Mouse (Mus musculus) liver, adult 2 months (tissue): Measurements from ENCODE around the gene Rnf223. TPM values are rescaled to one million over a fixed set of nuclear protein-coding genes. Genes with fewer than 3 reads are reported as not detected.
A peak's percentile ranks its signal among the peaks of the same experiment; 100 is the strongest.
"Not testable (repeated sequence)": the region's sequence is repeated elsewhere in the genome, so short reads cannot be mapped to it uniquely, and the experiment has no call there.

Experiments used
- DNase-seq: peaks from one replicate; pipeline ENCODE4 v3.0.0-alpha.2; 2011; ENCODE audit warnings: low read depth, low spot score; ENCODE audit errors: extremely low read depth
- H3K27ac ChIP-seq: fragments of 200-500 bp; replicated peaks from 2 replicates; pipeline ENCODE4 v1.5.1; 2012; ENCODE audit warnings: low read depth, mild to moderate bottlenecking, control low read depth, inconsistent platforms, low read length; ENCODE audit not compliant: insufficient read depth
- H3K27me3 ChIP-seq: fragments of 200-500 bp; 2 replicates; pipeline ENCODE4 v1.6.1; 2012; ENCODE audit warnings: mild to moderate bottlenecking, moderate library complexity, low read length, inconsistent platforms; ENCODE audit not compliant: control insufficient read depth, insufficient read depth
- H3K36me3 ChIP-seq: fragments of 200-500 bp; 2 replicates; pipeline ENCODE4 v1.6.1; 2012; ENCODE audit warnings: low read length, inconsistent platforms; ENCODE audit not compliant: control insufficient read depth, insufficient read depth
- H3K4me1 ChIP-seq: fragments of 200-500 bp; 2 replicates; pipeline ENCODE4 v1.6.1; 2011; ENCODE audit warnings: low read length; ENCODE audit not compliant: control insufficient read depth, insufficient read depth
- H3K4me3 ChIP-seq: fragments of 200-500 bp; 2 replicates; pipeline ENCODE4 v1.5.1; 2011; ENCODE audit warnings: low read depth, mild to moderate bottlenecking, control low read depth, low read length, moderate library complexity; ENCODE audit not compliant: insufficient read depth
- H3K79me2 ChIP-seq: fragments of 200-500 bp; 2 replicates; pipeline ENCODE4 v1.6.1; 2012; ENCODE audit warnings: inconsistent platforms, mild to moderate bottlenecking, low read length, moderate library complexity; ENCODE audit not compliant: control insufficient read depth, insufficient read depth
- H3K9ac ChIP-seq: fragments of 200-500 bp; 2 replicates; pipeline ENCODE4 v1.6.1; 2012; ENCODE audit warnings: low read depth, mild to moderate bottlenecking, control low read depth, inconsistent platforms, low read length
- CTCF ChIP-seq: fragments of 200-500 bp; IDR thresholded peaks from 2 replicates; pipeline ENCODE4 v1.5.1; 2011; ENCODE audit warnings: low read depth, low read length, control low read depth
- POLR2A ChIP-seq: fragments of 200-500 bp; IDR thresholded peaks from 2 replicates; pipeline ENCODE4 v1.6.1; 2011; ENCODE audit warnings: low read length, control low read depth; ENCODE audit not compliant: insufficient read depth; ENCODE audit errors: extremely low read depth
- WGBS: fragments of 180-500 bp; shearing (Covaris S2); methylation state at CpG from one replicate; pipeline ENCODE4 v1.1.7; 2018; 5-methylcytosine and 5-hydroxymethylcytosine counted together
- polyA plus RNA-seq: library from polyadenylated mRNA; depleted of rRNA; stranded (reverse); fragments of >200 nt; gene quantifications from 2 replicates; pipeline ENCODE4 v1.2.3, GENCODE M21; 2012
- total RNA-seq: library from RNA; depleted of rRNA; stranded (reverse); fragments of >200 nt; gene quantifications from 2 replicates; pipeline ENCODE4 v1.2.3, GENCODE M21; 2014

Gene Rnf223
- total and polyA plus RNA-seq, 2 experiments = 0.17 TPM; not detected in 1

DNA sequence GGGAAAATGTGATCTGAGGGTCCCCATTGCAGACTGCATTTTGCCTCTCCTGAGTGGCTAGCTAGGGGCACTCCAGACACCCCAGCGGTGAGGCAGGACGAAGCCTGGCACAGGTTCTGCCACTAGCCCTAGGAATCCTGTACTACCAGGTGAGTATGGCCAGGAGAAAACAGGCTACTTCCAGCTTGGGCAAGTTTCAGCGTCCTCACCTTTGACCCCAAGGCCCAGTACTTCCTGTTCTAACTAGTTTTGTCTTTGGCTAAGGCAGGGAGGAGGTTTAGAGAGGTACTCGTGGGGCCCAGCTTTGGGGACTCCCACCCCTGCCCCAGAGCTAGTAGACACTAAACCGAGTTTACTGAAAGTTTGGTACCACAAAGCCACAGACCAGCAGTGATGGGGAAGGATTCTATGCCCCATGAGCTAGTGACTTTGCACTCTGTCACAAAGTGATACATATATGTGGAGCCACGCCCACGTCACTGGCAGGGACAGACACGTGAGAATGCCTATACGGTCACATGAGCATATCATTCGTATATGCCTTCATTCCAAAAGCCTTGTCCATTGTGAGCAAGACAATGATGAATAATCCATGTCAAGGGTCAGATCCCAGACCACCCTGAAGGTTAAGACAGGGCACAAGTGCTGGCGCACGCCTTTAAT is 3.8 kb downstream of the Rnf223 start:
- TF ChIP-seq POLR2A (no peak), CTCF (no peak)
- no peaks in the 10 kb centered on the region for H3K27me3 ChIP-seq
- H3K4me1 ChIP-seq = no peaks in the 10 kb centered on the region
- WGBS = 78% methylated on average over 12 of the region's 12 CpGs
- H3K27ac ChIP-seq = no peak overlapping the region
- no peaks in the 10 kb centered on the region for H3K36me3 ChIP-seq
- H3K79me2 ChIP-seq = no peaks in the 10 kb centered on the region
- no peak for DNase-seq
- no peak overlapping the region for H3K4me3 ChIP-seq
- no peak overlapping the region for H3K9ac ChIP-seq

- DNase-seq = no peak
- Histone ChIP-seq H3K27ac (no peak overlapping the region), H3K27me3 (no peaks in the 10 kb centered on the region), H3K4me3 (no peak overlapping the region), H3K36me3 (no peaks in the 10 kb centered on the region), H3K4me1 (no peaks in the 10 kb centered on the region), H3K79me2 (no peaks in the 10 kb centered on the region), H3K9ac (no peak overlapping the region)
- TF ChIP-seq CTCF (no peak), POLR2A (no peak)
- 93% methylated on average over 13 of the region's 13 CpGs for WGBS
Measured at GRCm38 (mm10) chr4:156135112-156135511, 4.8 kb downstream of the Rnf223 start.

- TF ChIP-seq POLR2A (no peak), CTCF (no peak)
- Histone ChIP-seq H3K27ac (no peak overlapping the region), H3K4me1 (no peaks in the 10 kb centered on the region), H3K36me3 (no peaks in the 10 kb centered on the region), H3K9ac (no peak overlapping the region), H3K79me2 (no peaks in the 10 kb centered on the region), H3K4me3 (no peak overlapping the region), H3K27me3 (no peaks in the 10 kb centered on the region)
- whole genome bisulfite sequencing = 95% methylated on average over 14 of the region's 14 CpGs
- DNase-seq = no peak
Measured at GRCm38 (mm10) chr4:156135801-156136200, 5.5 kb downstream of the Rnf223 start.

- H3K27ac ChIP-seq = no peak overlapping the region
- 95% methylated on average over 30 of the region's 30 CpGs for WGBS
- no peak overlapping the region for H3K4me3 ChIP-seq
- no peak for DNase-seq
- no peaks in the 10 kb centered on the region for H3K36me3 ChIP-seq
- no peaks in the 10 kb centered on the region for H3K27me3 ChIP-seq
- H3K4me1 ChIP-seq = no peaks in the 10 kb centered on the region
- no peak for TF ChIP-seq CTCF
- no peak for TF ChIP-seq POLR2A
- H3K9ac ChIP-seq = no peak overlapping the region
- no peaks in the 10 kb centered on the region for H3K79me2 ChIP-seq
Measured at GRCm38 (mm10) chr4:156136285-156137100, 6.2 kb downstream of the Rnf223 start.

GRCm38 (mm10) chr4:156150887-156151286 is 20.6 kb downstream of the Rnf223 start:
- WGBS = 17% methylated on average over 10 of the region's 10 CpGs
- peak; percentile 97 for DNase-seq

GRCm38 (mm10) chr4:156154771-156155170 is 24.5 kb downstream of the Rnf223 start:
- Histone ChIP-seq H3K79me2 (no peaks in the 10 kb centered on the region), H3K27me3 (no peaks in the 10 kb centered on the region), H3K4me1 (no peaks in the 10 kb centered on the region), H3K4me3 (no peak overlapping the region), H3K27ac (no peak overlapping the region), H3K36me3 (no peaks in the 10 kb centered on the region), H3K9ac (no peak overlapping the region)
- DNase-seq = no peak
- no peak for TF ChIP-seq POLR2A
- TF ChIP-seq CTCF = no peak
- 94% methylated on average over 3 of the region's 3 CpGs for WGBS

More at GRCm38 (mm10) chr4:156150887-156151286, 20.6 kb downstream of the Rnf223 start:
- not testable (repeated sequence) for H3K36me3 ChIP-seq, H3K4me3 ChIP-seq, H3K9ac ChIP-seq, H3K4me1 ChIP-seq, H3K27ac ChIP-seq, H3K27me3 ChIP-seq, H3K79me2 ChIP-seq
